Mouse (Mus musculus) limb, embryonic 14.5 days (tissue): ENCODE measurements at regions not wholly inside any gene's neighbourhood (a gene's known extent, or its start where the extent isn't known, plus 50 kb on each side); places are given as distances from the start of the nearest gene placed in this dataset.

ENCODE experiments used
- ATAC-seq: fragments of 200-750 bp; cut with Nextera tagmentation; 2 replicates; pipeline ENCODE4 v1.8.0; 2017; ENCODE audit warnings: low read depth, moderate number of reproducible peaks, moderate TSS enrichment; ENCODE audit not compliant: low FRiP score
- DNase-seq: peaks from one replicate; pipeline ENCODE4 v3.0.0-alpha.2; 2015; ENCODE audit warnings: low spot score
- H3K27ac ChIP-seq: fragments of 300-500 bp; sonication (generic); replicated peaks from 2 replicates; pipeline ENCODE4 v1.5.1; 2014; ENCODE audit warnings: low read depth, mild to moderate bottlenecking, low read length, moderate library complexity, mixed read lengths
- H3K27me3 ChIP-seq: fragments of 300-500 bp; sonication (generic); 2 replicates; pipeline ENCODE4 v1.6.1; 2014; ENCODE audit warnings: low read length, mixed read lengths; ENCODE audit not compliant: control insufficient read depth, insufficient read depth
- H3K36me3 ChIP-seq: fragments of 300-500 bp; sonication (generic); 2 replicates; pipeline ENCODE4 v1.6.1; 2014; ENCODE audit warnings: mild to moderate bottlenecking, low read length, moderate library complexity, mixed read lengths; ENCODE audit not compliant: control insufficient read depth, insufficient read depth
- H3K4me1 ChIP-seq: fragments of 300-500 bp; sonication (generic); 2 replicates; pipeline ENCODE4 v1.6.1; 2014; ENCODE audit warnings: antibody characterized with exemption, low read length, mixed read lengths; ENCODE audit not compliant: control insufficient read depth, insufficient read depth
- H3K4me2 ChIP-seq: fragments of 300-500 bp; sonication (generic); replicated peaks from 2 replicates; pipeline ENCODE4 v1.6.1; 2014; ENCODE audit warnings: low read depth, mild to moderate bottlenecking, low read length, moderate library complexity; ENCODE audit not compliant: severe bottlenecking
- H3K4me3 ChIP-seq: fragments of 300-500 bp; sonication (generic); replicated peaks from 2 replicates; pipeline ENCODE4 v1.5.1; 2014; ENCODE audit warnings: low read length
- H3K9ac ChIP-seq: fragments of 300-500 bp; sonication (generic); 2 replicates; pipeline ENCODE4 v1.6.1; 2014; ENCODE audit warnings: mild to moderate bottlenecking, low read depth, low read length, moderate library complexity; ENCODE audit not compliant: severe bottlenecking
- H3K9me3 ChIP-seq: fragments of 300-500 bp; sonication (generic); 2 replicates; pipeline ENCODE4 v1.6.1; 2016; ENCODE audit warnings: low read length; ENCODE audit not compliant: control insufficient read depth
- POLR2A ChIP-seq: fragments of 200-500 bp; IDR thresholded peaks from 2 replicates; pipeline ENCODE4 v1.8.0; 2012; ENCODE audit warnings: inconsistent platforms, mild to moderate bottlenecking, moderate library complexity, borderline replicate concordance; ENCODE audit not compliant: insufficient read depth, insufficient read length; ENCODE audit errors: extremely low read depth
- WGBS: fragments of 180-500 bp; shearing (Covaris S2); extraction: QIAGEN DNeasy Blood & Tissue Kit; methylation state at CpG from one replicate; pipeline ENCODE4 v1.1.7; 2014; 5-methylcytosine and 5-hydroxymethylcytosine counted together

GRCm38 (mm10) chr6:22443170-22443569 lies 87.1 kb upstream of the Fam3c start:
- Histone ChIP-seq H3K4me2 (no peak overlapping the region), H3K4me1 (no peaks in the 10 kb centered on the region), H3K9ac (no peak overlapping the region), H3K27ac (no peak overlapping the region), H3K4me3 (no peak overlapping the region), H3K36me3 (no peaks in the 10 kb centered on the region), H3K27me3 (no peaks in the 10 kb centered on the region), H3K9me3 (no peaks in the 10 kb centered on the region)
- no peak for TF ChIP-seq POLR2A
- WGBS, result 73% methylated on average over 3 of the region's 3 CpGs
- ATAC-seq, result no peak
- DNase-seq, result no peak

GRCm38 (mm10) chr6:22442591-22442990 lies 86.5 kb upstream of the Fam3c start:
- DNase-seq (no peak), ATAC-seq (no peak)
- Histone ChIP-seq H3K4me1 (no peaks in the 10 kb centered on the region), H3K9me3 (no peaks in the 10 kb centered on the region), H3K36me3 (no peaks in the 10 kb centered on the region), H3K9ac (no peak overlapping the region), H3K27ac (no peak overlapping the region), H3K27me3 (no peaks in the 10 kb centered on the region), H3K4me3 (no peak overlapping the region), H3K4me2 (no peak overlapping the region)
- WGBS, result 92% methylated on average over 8 of the region's 8 CpGs
- no peak for TF ChIP-seq POLR2A

GRCm38 (mm10) chr6:22439871-22440270 lies 83.8 kb upstream of the Fam3c start:
- no peak for TF ChIP-seq POLR2A
- DNase-seq (no peak), ATAC-seq (no peak)
- no peaks in the 10 kb centered on the region for H3K4me1 ChIP-seq
- H3K4me2 ChIP-seq, result no peak overlapping the region
- no peaks in the 10 kb centered on the region for H3K27me3 ChIP-seq
- 77% methylated on average over 9 of the region's 9 CpGs for WGBS
- no peak overlapping the region for H3K27ac ChIP-seq
- H3K9me3 ChIP-seq, result no peaks in the 10 kb centered on the region
- no peaks in the 10 kb centered on the region for H3K36me3 ChIP-seq
- H3K9ac ChIP-seq, result no peak overlapping the region
- H3K4me3 ChIP-seq, result no peak overlapping the region

GRCm38 (mm10) chr6:22429026-22429425 lies 73.0 kb upstream of the Fam3c start:
- Histone ChIP-seq H3K36me3 (no peaks in the 10 kb centered on the region), H3K4me1 (no peaks in the 10 kb centered on the region), H3K4me3 (no peak overlapping the region), H3K9me3 (no peaks in the 10 kb centered on the region), H3K4me2 (no peak overlapping the region), H3K27me3 (no peaks in the 10 kb centered on the region), H3K27ac (no peak overlapping the region), H3K9ac (no peak overlapping the region)
- ATAC-seq (no peak), DNase-seq (no peak)
- TF ChIP-seq POLR2A, result no peak
- WGBS, result 70% methylated on average over 3 of the region's 3 CpGs

GRCm38 (mm10) chr6:22424161-22424807 lies 68.2 kb upstream of the Fam3c start:
- no peak for DNase-seq

More at GRCm38 (mm10) chr6:22424161-22424807, 68.2 kb upstream of the Fam3c start:
- no peak for TF ChIP-seq POLR2A
- ATAC-seq, result no peak
- H3K36me3 ChIP-seq, result no peaks in the 10 kb centered on the region
- no peak overlapping the region for H3K4me3 ChIP-seq
- 87% methylated on average over 10 of the region's 10 CpGs for WGBS
- no peaks in the 10 kb centered on the region for H3K4me1 ChIP-seq
- H3K9ac ChIP-seq, result no peak overlapping the region
- H3K9me3 ChIP-seq, result no peaks in the 10 kb centered on the region
- H3K27me3 ChIP-seq, result no peaks in the 10 kb centered on the region
- no peak overlapping the region for H3K27ac ChIP-seq
- H3K4me2 ChIP-seq, result no peak overlapping the region
